Mouse (Mus musculus) stomach, embryonic 14.5 days (tissue): ENCODE results near the gene Arhgef1. TPM values are rescaled to one million over a fixed set of nuclear protein-coding genes. Genes with fewer than 3 reads are reported as not detected.
"Not testable (repeated sequence)": the region's sequence is repeated elsewhere in the genome, so short reads cannot be mapped to it uniquely, and the experiment has no call there.

Experiments used
- ATAC-seq: fragments of 200-750 bp; cut with Nextera tagmentation; 2 replicates; pipeline ENCODE4 v1.8.0; 2017; ENCODE audit warnings: low read depth, moderate TSS enrichment; ENCODE audit not compliant: insufficient number of reproducible peaks, insufficient read depth, low FRiP score
- H3K27ac ChIP-seq: fragments of 300-500 bp; sonication (generic); 2 replicates; pipeline ENCODE4 v1.5.1; 2014; ENCODE audit warnings: mild to moderate bottlenecking, low read length, moderate library complexity, mixed read lengths
- H3K27me3 ChIP-seq: fragments of 300-500 bp; sonication (generic); 2 replicates; pipeline ENCODE4 v1.6.1; 2014; ENCODE audit warnings: low read length, control low read depth, mixed read lengths; ENCODE audit not compliant: control insufficient read depth, insufficient read depth
- H3K36me3 ChIP-seq: fragments of 300-500 bp; sonication (generic); 2 replicates; pipeline ENCODE4 v1.6.1; 2014; ENCODE audit warnings: mild to moderate bottlenecking, control low read depth, low read length, moderate library complexity, mixed read lengths; ENCODE audit not compliant: control insufficient read depth, insufficient read depth
- H3K4me1 ChIP-seq: fragments of 300-500 bp; sonication (generic); 2 replicates; pipeline ENCODE4 v1.6.1; 2014; ENCODE audit warnings: low read length, control low read depth, mixed read lengths; ENCODE audit not compliant: control insufficient read depth, insufficient read depth
- H3K4me2 ChIP-seq: fragments of 300-500 bp; sonication (generic); replicated peaks from 2 replicates; pipeline ENCODE4 v1.6.1; 2014; ENCODE audit warnings: low read depth, low read length, control low read depth
- H3K4me3 ChIP-seq: fragments of 300-500 bp; sonication (generic); 2 replicates; pipeline ENCODE4 v1.5.1; 2014; ENCODE audit warnings: low read depth, low read length, control low read depth
- H3K9ac ChIP-seq: fragments of 300-500 bp; sonication (generic); replicated peaks from 2 replicates; pipeline ENCODE4 v1.6.1; 2014; ENCODE audit warnings: low read depth, mild to moderate bottlenecking, control low read depth, low read length, moderate library complexity, mixed read lengths
- H3K9me3 ChIP-seq: fragments of 300-500 bp; sonication (generic); 2 replicates; pipeline ENCODE4 v1.6.1; 2016; ENCODE audit warnings: low read depth, low read length, control low read depth; ENCODE audit not compliant: control insufficient read depth
- WGBS: fragments of 180-500 bp; shearing (Covaris S2); extraction: QIAGEN DNeasy Blood & Tissue Kit; methylation state at CpG from one replicate; pipeline ENCODE4 v1.1.7; 2014; 5-methylcytosine and 5-hydroxymethylcytosine counted together
- polyA plus RNA-seq: library from polyadenylated mRNA; unstranded; fragments of >200 nt; fragmentation: Nextera tagmentation; extraction: Ambion mirVana; gene quantifications from 2 replicates; pipeline ENCODE4 v1.2.1, GENCODE M21; 2014

Gene Arhgef1
- polyA plus RNA-seq, 1 experiment from 2014 or later = 88.8 TPM

DNA sequence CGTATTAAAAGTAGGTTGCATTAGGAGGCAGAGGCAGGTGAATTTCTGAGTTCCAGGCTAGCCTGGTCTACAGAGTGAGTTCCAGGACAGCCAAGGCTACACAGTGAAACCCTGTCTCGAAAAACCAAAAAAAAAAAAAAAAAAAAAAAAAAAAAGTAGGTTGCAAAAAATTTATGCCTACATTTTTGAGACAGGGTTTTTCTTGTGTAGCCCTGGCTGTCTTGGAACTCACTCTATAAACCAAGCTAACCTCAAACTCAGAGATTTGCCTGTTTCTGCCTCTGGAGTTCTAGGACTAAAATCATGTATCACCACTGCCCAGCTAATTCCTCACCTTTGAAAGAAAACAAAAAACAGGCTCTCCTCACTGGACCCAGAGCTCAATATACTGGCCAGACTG lies 7.0 kb upstream of the Arhgef1 start:
- H3K4me1 ChIP-seq, H3K4me2 ChIP-seq, H3K9ac ChIP-seq, H3K27me3 ChIP-seq, ATAC-seq, H3K27ac ChIP-seq, H3K9me3 ChIP-seq, H3K36me3 ChIP-seq, H3K4me3 ChIP-seq: not testable (repeated sequence)
- 91% methylated on average over 2 of the region's 2 CpGs for WGBS

- ATAC-seq = no peak
- no peaks in the 10 kb centered on the region for H3K9me3 ChIP-seq
- 84% methylated on average over 8 of the region's 8 CpGs for WGBS
Measured at GRCm38 (mm10) chr7:24896269-24896668, 6.4 kb upstream of the Arhgef1 start.

GRCm38 (mm10) chr7:24897224-24897623 lies 5.5 kb upstream of the Arhgef1 start, which contains the start of gene Cd79a:
Gene Cd79a, plus strand, starts transcription at chr7:24897381.
- H3K9me3 ChIP-seq = no peaks in the 10 kb centered on the region
- no peaks in the 10 kb centered on the region for H3K27me3 ChIP-seq
- 68% methylated on average over 12 of the region's 12 CpGs for WGBS
- H3K4me3 ChIP-seq = no peak within 1 kb of the TSS
- no peak for ATAC-seq
- H3K4me1 ChIP-seq = peaks cover 2% of the 10 kb centered on the region; the same call in 1 of the 2 replicates
- no peaks in the 10 kb centered on the region for H3K36me3 ChIP-seq
- no peak within 1 kb of the TSS for H3K9ac ChIP-seq
- no peak within 1 kb of the TSS for H3K4me2 ChIP-seq
- no peak within 1 kb of the TSS for H3K27ac ChIP-seq

More at GRCm38 (mm10) chr7:24896269-24896668, 6.4 kb upstream of the Arhgef1 start:
- Histone ChIP-seq H3K27ac (no peak overlapping the region), H3K4me3 (no peak overlapping the region), H3K27me3 (no peaks in the 10 kb centered on the region), H3K4me2 (no peak overlapping the region), H3K4me1 (no peaks in the 10 kb centered on the region), H3K36me3 (no peaks in the 10 kb centered on the region; the same call in 1 of the 2 replicates), H3K9ac (no peak overlapping the region)

GRCm38 (mm10) chr7:24897959-24898358 lies 4.8 kb upstream of the Arhgef1 start:
- ATAC-seq = no peak
- Histone ChIP-seq H3K27ac (no peak overlapping the region), H3K9me3 (no peaks in the 10 kb centered on the region), H3K4me1 (peaks cover 5% of the 10 kb centered on the region; the same call in 1 of the 2 replicates), H3K4me3 (no peak overlapping the region), H3K9ac (no peak overlapping the region), H3K4me2 (no peak overlapping the region), H3K27me3 (no peaks in the 10 kb centered on the region), H3K36me3 (no peaks in the 10 kb centered on the region)
- WGBS = 74% methylated on average over 5 of the region's 5 CpGs

GRCm38 (mm10) chr7:24901114-24901513 lies 1.6 kb upstream of the Arhgef1 start:
- no peaks in the 10 kb centered on the region for H3K9me3 ChIP-seq
- H3K9ac ChIP-seq = no peak overlapping the region
- H3K27me3 ChIP-seq = no peaks in the 10 kb centered on the region
- 70% methylated on average over 6 of the region's 6 CpGs for WGBS
- H3K36me3 ChIP-seq = no peaks in the 10 kb centered on the region
- peaks cover 11% of the 10 kb centered on the region; the same call in 1 of the 2 replicates for H3K4me1 ChIP-seq
- no peak overlapping the region for H3K4me3 ChIP-seq
- no peak overlapping the region for H3K4me2 ChIP-seq
- H3K27ac ChIP-seq = no peak overlapping the region
- ATAC-seq = no peak

- H3K36me3 ChIP-seq = no peaks in the 10 kb centered on the region
- H3K27ac ChIP-seq = no peak overlapping the region
- 60% methylated on average over 1 of the region's 1 CpGs for WGBS
- no peaks in the 10 kb centered on the region for H3K9me3 ChIP-seq
- no peak overlapping the region for H3K4me2 ChIP-seq
- no peaks in the 10 kb centered on the region for H3K27me3 ChIP-seq
- ATAC-seq = no peak
- H3K4me1 ChIP-seq = peaks cover 18% of the 10 kb centered on the region
- no peak overlapping the region for H3K9ac ChIP-seq
- H3K4me3 ChIP-seq = no peak overlapping the region
Measured at GRCm38 (mm10) chr7:24901842-24902241, 870 bp upstream of the Arhgef1 start.

GRCm38 (mm10) chr7:24902264-24902629 lies 465 bp upstream of the Arhgef1 start:
- 49% methylated on average over 2 of the region's 2 CpGs for WGBS
- Histone ChIP-seq H3K4me1 (peaks cover 22% of the 10 kb centered on the region), H3K27ac (peak overlapping the region; percentile 86), H3K9ac (peak overlapping the region; percentile 72), H3K27me3 (no peaks in the 10 kb centered on the region), H3K4me3 (peak overlapping the region; percentile 70), H3K4me2 (peak overlapping the region; percentile 71), H3K9me3 (no peaks in the 10 kb centered on the region), H3K36me3 (no peaks in the 10 kb centered on the region)
- ATAC-seq = no peak

DNA sequence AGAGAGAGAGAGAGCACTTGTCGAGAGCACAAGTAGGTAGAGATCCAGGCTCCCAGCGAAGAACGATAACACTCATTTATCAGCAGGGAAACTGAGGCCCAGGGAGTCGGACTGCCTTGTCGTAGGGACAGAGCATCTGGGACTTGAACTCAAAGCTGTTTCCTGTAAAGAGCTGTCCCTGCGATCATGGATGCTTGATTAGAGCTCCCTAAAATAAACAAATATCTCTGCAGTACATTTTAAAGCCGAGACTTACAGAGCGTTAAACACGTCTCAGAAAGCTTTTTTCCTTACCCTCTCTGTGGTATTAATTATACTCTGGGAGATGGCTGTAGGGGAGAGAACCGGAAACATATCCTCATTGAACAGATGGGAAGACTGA lies 723 bp downstream of the Arhgef1 start:
- 21% methylated on average over 10 of the region's 10 CpGs for WGBS
- Histone ChIP-seq H3K4me2 (peak overlapping the region; percentile 71), H3K27ac (peak overlapping the region; percentile 86; the same call in 1 of the 2 replicates), H3K4me3 (peak overlapping the region; percentile 70), H3K36me3 (peaks cover 8% of the 10 kb centered on the region), H3K9me3 (no peaks in the 10 kb centered on the region), H3K27me3 (no peaks in the 10 kb centered on the region), H3K9ac (peak overlapping the region; percentile 72), H3K4me1 (peaks cover 24% of the 10 kb centered on the region)
- no peak for ATAC-seq

DNA sequence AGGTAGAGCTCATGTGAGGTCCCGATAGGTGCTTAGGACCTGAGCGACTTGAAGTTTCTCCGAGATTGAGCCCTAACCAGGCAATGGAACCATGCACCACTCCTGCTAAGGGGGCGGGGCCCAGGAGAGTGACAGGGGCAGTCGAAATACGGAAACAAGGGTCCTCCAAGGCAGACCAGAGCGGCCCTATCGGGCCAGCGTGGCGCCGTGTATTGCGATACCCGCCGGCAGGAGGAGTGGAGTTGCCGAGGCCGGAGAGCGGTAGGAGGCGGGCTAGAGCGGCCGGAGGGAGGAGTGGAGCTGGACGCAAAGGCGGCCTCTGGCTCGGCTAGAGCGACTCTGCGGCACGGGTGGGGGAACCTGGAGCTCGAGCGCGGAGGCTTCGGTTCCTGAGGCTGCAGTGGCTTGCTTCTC lies 1.4 kb downstream of the Arhgef1 start:
- H3K27me3 ChIP-seq = no peaks in the 10 kb centered on the region
- H3K9me3 ChIP-seq = no peaks in the 10 kb centered on the region
- H3K9ac ChIP-seq = peak overlapping the region; percentile 58
- peak overlapping the region; percentile 70 for H3K4me3 ChIP-seq
- peak overlapping the region; percentile 71 for H3K4me2 ChIP-seq
- under 1% methylated on average over 30 of the region's 30 CpGs for WGBS
- peaks cover 24% of the 10 kb centered on the region for H3K4me1 ChIP-seq
- peak; percentile 95 for ATAC-seq
- peak overlapping the region; percentile 66; the same call in 1 of the 2 replicates for H3K27ac ChIP-seq
- H3K36me3 ChIP-seq = peaks cover 15% of the 10 kb centered on the region
